Mouse (Mus musculus) MEL (cell line): Measurements from ENCODE around the gene S100a10. TPM values are rescaled to one million over a fixed set of nuclear protein-coding genes. Genes with fewer than 3 reads are reported as not detected.

Experiments used
- DNase-seq: peaks from one replicate; pipeline ENCODE4 v3.0.0; 2011; ENCODE audit warnings: low read depth, low spot score
- H3K27ac ChIP-seq: 2 replicates; pipeline ENCODE4 v1.5.1; 2012; ENCODE audit warnings: low read depth, mild to moderate bottlenecking, control low read depth, low read length, moderate library complexity; ENCODE audit not compliant: control insufficient read depth
- H3K27me3 ChIP-seq, 2 experiments: fragments of 150-350 bp in 1 of 2; sonication (generic) in 1 of 2; 2 replicates each; pipeline ENCODE4 v1.6.1; 2012; ENCODE audit warnings: low read length in 2 of 2, mild to moderate bottlenecking in 2 of 2, improper control_type of control experiment in 1 of 2, moderate library complexity in 1 of 2; ENCODE audit not compliant: insufficient read depth in 2 of 2, control insufficient read depth in 1 of 2
- H3K36me3 ChIP-seq, 2 experiments: 2 replicates each; pipeline ENCODE4 v1.6.1; 2012 to 2014; ENCODE audit warnings: low read length in 2 of 2, improper control_type of control experiment in 1 of 2, inconsistent platforms in 1 of 2, mild to moderate bottlenecking in 1 of 2; ENCODE audit not compliant: insufficient read depth in 2 of 2, control insufficient read depth in 1 of 2
- H3K4me1 ChIP-seq, 2 experiments: fragments of 150-350 bp in 1 of 2; sonication (generic) in 1 of 2; 2 replicates each; pipeline ENCODE4 v1.6.1; 2012; ENCODE audit warnings: low read length in 2 of 2, improper control_type of control experiment in 1 of 2, mild to moderate bottlenecking in 1 of 2; ENCODE audit not compliant: insufficient read depth in 2 of 2, control insufficient read depth in 1 of 2
- H3K4me3 ChIP-seq, 2 experiments: fragments of 150-350 bp in 1 of 2; sonication (generic) in 1 of 2; 2 replicates each; pipeline ENCODE4 v1.5.1; 2012; ENCODE audit warnings: low read depth in 2 of 2, low read length in 2 of 2, mild to moderate bottlenecking in 2 of 2, moderate library complexity in 2 of 2, control low read depth in 1 of 2, improper control_type of control experiment in 1 of 2; ENCODE audit not compliant: control insufficient read depth in 1 of 2, insufficient read depth in 1 of 2
- H3K79me2 ChIP-seq: 2 replicates; pipeline ENCODE4 v1.6.1; 2012; ENCODE audit warnings: mild to moderate bottlenecking, low read length, moderate library complexity; ENCODE audit not compliant: control insufficient read depth, poor library complexity, insufficient read depth
- H3K9ac ChIP-seq: 2 replicates; pipeline ENCODE4 v1.6.1; 2012; ENCODE audit warnings: low read depth, mild to moderate bottlenecking, control low read depth, low read length, moderate library complexity; ENCODE audit not compliant: control insufficient read depth, poor library complexity, severe bottlenecking
- H3K9me3 ChIP-seq: fragments of 150-350 bp; sonication (generic); replicated peaks from 2 replicates; pipeline ENCODE4 v1.6.1; 2012; ENCODE audit warnings: mild to moderate bottlenecking, low read length, improper control_type of control experiment, moderate library complexity; ENCODE audit not compliant: insufficient read depth
- BHLHE40 ChIP-seq: IDR thresholded peaks from 2 replicates; pipeline ENCODE4 v1.6.1; 2012; ENCODE audit warnings: low read depth, mild to moderate bottlenecking, inconsistent platforms, low read length, improper control_type of control experiment, borderline replicate concordance
- CHD1 ChIP-seq: IDR thresholded peaks from 2 replicates; pipeline ENCODE4 v1.6.1; 2012; ENCODE audit warnings: low read depth, mild to moderate bottlenecking, inconsistent platforms, low read length, improper control_type of control experiment
- CTCF ChIP-seq, 3 experiments: IDR thresholded peaks in 2 of 3; conservative IDR thresholded peaks in 1 of 3; 2 replicates each; pipeline ENCODE4 v1.5.1; 2011 to 2012; ENCODE audit warnings: low read length in 3 of 3, low read depth in 2 of 3, mild to moderate bottlenecking in 2 of 3, improper control_type of control experiment in 1 of 3, inconsistent platforms in 1 of 3, mixed read lengths in 1 of 3, moderate library complexity in 1 of 3; ENCODE audit not compliant: control insufficient read depth in 1 of 3, insufficient read depth in 1 of 3, poor library complexity in 1 of 3, severe bottlenecking in 1 of 3
- E2F4 ChIP-seq: IDR thresholded peaks from 2 replicates; pipeline ENCODE4 v1.6.1; 2011; ENCODE audit warnings: low read depth, low read length, improper control_type of control experiment, borderline replicate concordance
- EP300 ChIP-seq, 2 experiments: IDR thresholded peaks; 2 replicates each; pipeline ENCODE4 v1.6.1; 2011; ENCODE audit warnings: improper control_type of control experiment in 2 of 2, low read length in 2 of 2, low read depth in 1 of 2, mild to moderate bottlenecking in 1 of 2
- HCFC1 ChIP-seq: IDR thresholded peaks from 2 replicates; pipeline ENCODE4 v1.6.1; 2012; ENCODE audit warnings: low read depth, mild to moderate bottlenecking, inconsistent platforms, low read length, improper control_type of control experiment, moderate library complexity
- KAT2A ChIP-seq: conservative IDR thresholded peaks from 2 replicates; pipeline ENCODE4 v1.6.1; 2012; ENCODE audit warnings: low read depth, low read length, improper control_type of control experiment, inconsistent platforms
- MAFK ChIP-seq: IDR thresholded peaks from 2 replicates; pipeline ENCODE4 v1.6.1; 2011; ENCODE audit warnings: low read depth, mild to moderate bottlenecking, low read length, improper control_type of control experiment, borderline replicate concordance
- MAZ ChIP-seq: IDR thresholded peaks from 2 replicates; pipeline ENCODE4 v1.6.1; 2012; ENCODE audit warnings: low read depth, mild to moderate bottlenecking, inconsistent platforms, low read length, improper control_type of control experiment
- MYB ChIP-seq: IDR thresholded peaks from 2 replicates; pipeline ENCODE4 v1.6.1; 2011; ENCODE audit warnings: mild to moderate bottlenecking, low read depth, low read length, improper control_type of control experiment
- POLR2AphosphoS2 ChIP-seq: IDR thresholded peaks from 2 replicates; pipeline ENCODE4 v1.6.1; 2011; ENCODE audit warnings: low read length, improper control_type of control experiment
- RAD21 ChIP-seq: IDR thresholded peaks from 2 replicates; pipeline ENCODE4 v1.6.1; 2011; ENCODE audit warnings: mild to moderate bottlenecking, low read depth, low read length, improper control_type of control experiment
- RCOR1 ChIP-seq: IDR thresholded peaks from 2 replicates; pipeline ENCODE4 v1.6.1; 2012; ENCODE audit warnings: low read depth, mild to moderate bottlenecking, inconsistent platforms, low read length, improper control_type of control experiment
- SMC3 ChIP-seq: IDR thresholded peaks from 2 replicates; pipeline ENCODE4 v1.6.1; 2011; ENCODE audit warnings: low read depth, low read length, improper control_type of control experiment
- TAL1 ChIP-seq: IDR thresholded peaks from 2 replicates; pipeline ENCODE4 v1.6.1; 2012; ENCODE audit warnings: mild to moderate bottlenecking, inconsistent platforms, low read length, moderate library complexity, mixed read lengths
- TBP ChIP-seq: IDR thresholded peaks from 2 replicates; pipeline ENCODE4 v1.8.0; 2011; ENCODE audit warnings: low read depth, low read length, improper control_type of control experiment
- UBTF ChIP-seq: IDR thresholded peaks from 2 replicates; pipeline ENCODE4 v1.6.1; 2012; ENCODE audit warnings: low read depth, mild to moderate bottlenecking, inconsistent platforms, low read length, improper control_type of control experiment, moderate library complexity, borderline replicate concordance; ENCODE audit not compliant: insufficient read depth
- USF1 ChIP-seq: IDR thresholded peaks from 2 replicates; pipeline ENCODE4 v1.6.1; 2014; ENCODE audit warnings: low read depth, mild to moderate bottlenecking, inconsistent platforms, low read length, improper control_type of control experiment, moderate library complexity
- ZC3H11A ChIP-seq: IDR thresholded peaks from 2 replicates; pipeline ENCODE4 v1.6.1; 2012; ENCODE audit warnings: low read depth, mild to moderate bottlenecking, inconsistent platforms, low read length, improper control_type of control experiment
- ZKSCAN1 ChIP-seq: IDR thresholded peaks from 2 replicates; pipeline ENCODE4 v1.6.1; 2012; ENCODE audit warnings: low read depth, mild to moderate bottlenecking, inconsistent platforms, low read length, improper control_type of control experiment, moderate library complexity
- polyA plus RNA-seq, 2 experiments: library from polyadenylated mRNA; stranded (reverse) in 1 of 2; unstranded in 1 of 2; fragments of >175 nt in 1 of 2; fragments of >200 nt in 1 of 2; gene quantifications; 2 replicates each; pipeline versions ENCODE4 v1.2.1 to v1.2.4; 2012; ENCODE audit warnings: low replicate concordance in 2 of 2, low read depth in 1 of 2; ENCODE audit not compliant: insufficient read length in 2 of 2, insufficient read depth in 1 of 2, missing spikeins in 1 of 2
- total RNA-seq: library from RNA; depleted of rRNA; stranded (reverse); fragments of 300-350 nt; gene quantifications from 2 replicates; pipeline ENCODE4 v1.2.3, GENCODE M21; 2012

The S100a10 gene
- total and polyA plus RNA-seq, 3 experiments, result 81.1 to 92.5 TPM; not detected in 1

GRCm38 (mm10) chr3:93520330-93521193 lies 34.3 kb upstream of the S100a10 start, which contains the start of gene S100a11:
TSS of gene S100a11 (plus strand) at chr3:93520488.
- Histone ChIP-seq H3K79me2 (no peaks in the 10 kb centered on the region), H3K4me1 (no peaks in the 10 kb centered on the region), H3K36me3 (no peaks in the 10 kb centered on the region), H3K27me3 (no peaks in the 10 kb centered on the region), H3K9ac (no peak within 1 kb of the TSS), H3K9me3 (no peaks in the 10 kb centered on the region), H3K4me3 (no peak within 1 kb of the TSS), H3K27ac (no peak within 1 kb of the TSS)
- TF ChIP-seq ZKSCAN1 (no peak), HCFC1 (no peak), MAFK (no peak), EP300 (IDR thresholded peaks at IDR 0.05; ENCODE audit: low read depth in 1 of 2, low read length in 2 of 2) (no peak), TAL1 (no peak), RCOR1 (no peak), TBP (no peak)
- DNase-seq, result no peak

GRCm38 (mm10) chr3:93521462-93522057 lies 33.3 kb upstream of the S100a10 start:
- no peak for DNase-seq
- H3K79me2 ChIP-seq, result no peaks in the 10 kb centered on the region
- no peak overlapping the region for H3K4me3 ChIP-seq
- H3K27ac ChIP-seq, result no peak overlapping the region
- H3K4me1 ChIP-seq, result no peaks in the 10 kb centered on the region
- TF ChIP-seq MAZ (no peak), SMC3 (no peak), USF1 (no peak), RCOR1 (no peak), CHD1 (no peak)
- H3K27me3 ChIP-seq, result no peaks in the 10 kb centered on the region
- no peak overlapping the region for H3K9ac ChIP-seq
- H3K9me3 ChIP-seq, result no peaks in the 10 kb centered on the region
- H3K36me3 ChIP-seq, result no peaks in the 10 kb centered on the region

GRCm38 (mm10) chr3:93522611-93523010 lies 32.3 kb upstream of the S100a10 start:
- H3K27ac ChIP-seq, result no peak overlapping the region
- peak; percentile 84 for TF ChIP-seq SMC3
- TF ChIP-seq CTCF (IDR thresholded peaks at IDR 0.05 in 2 of 3, conservative IDR thresholded peaks at IDR 0.05 in 1 of 3; ENCODE audit: control insufficient read depth in 1 of 3, insufficient read depth in 1 of 3, low read depth in 2 of 3, low read length in 3 of 3, poor library complexity in 1 of 3, severe bottlenecking in 1 of 3), result peak; percentile 77 to 87 (median 81)
- TF ChIP-seq RCOR1, result no peak
- TF ChIP-seq MAFK, result no peak
- peak; percentile 48 for TF ChIP-seq RAD21
- TF ChIP-seq EP300 (IDR thresholded peaks at IDR 0.05; ENCODE audit: low read depth in 1 of 2, low read length in 2 of 2), result no peak
- TF ChIP-seq ZC3H11A, result peak; percentile 42; the same call in 1 of the 2 replicates
- TF ChIP-seq BHLHE40, result no peak
- no peak for TF ChIP-seq TBP
- TF ChIP-seq E2F4, result no peak
- no peak for TF ChIP-seq UBTF
- no peak for TF ChIP-seq KAT2A
- TF ChIP-seq MYB, result no peak
- no peak for TF ChIP-seq POLR2AphosphoS2
- no peak for TF ChIP-seq CHD1
- no peak for TF ChIP-seq HCFC1
- no peak overlapping the region for H3K9ac ChIP-seq
- H3K27me3 ChIP-seq, result no peaks in the 10 kb centered on the region
- H3K9me3 ChIP-seq, result no peaks in the 10 kb centered on the region
- no peak overlapping the region for H3K4me3 ChIP-seq
- H3K4me1 ChIP-seq, result no peaks in the 10 kb centered on the region
- peak; percentile 36 for DNase-seq
- no peaks in the 10 kb centered on the region for H3K36me3 ChIP-seq
- H3K79me2 ChIP-seq, result no peaks in the 10 kb centered on the region
